Mouse (Mus musculus) layer of hippocampus, adult 18-20 months (tissue): ENCODE results near the gene Usp46. TPM values are rescaled to one million over a fixed set of nuclear protein-coding genes. Genes with fewer than 3 reads are reported as not detected.

Experiments
- DNase-seq, 2 experiments: peaks; one replicate each; pipeline ENCODE4 v3.0.0; 2022; ENCODE audit warnings: low spot score in 2 of 2
- long read RNA-seq: library from polyadenylated mRNA; stranded (forward); transcript quantifications from one replicate; pipeline ENCODE4 v2.0.0, GENCODE M21; 2021
- total RNA-seq, 2 experiments: library from RNA; stranded (reverse); gene quantifications; 2 replicates each; pipeline ENCODE4 v1.2.3; 2021

Gene Usp46
- total RNA-seq = 100 to 1,000 TPM; 139 TPM
- long read RNA-seq, full-length matches to known transcripts = 116 of 132 reads
- long read RNA-seq, partial matches to known transcripts = 3 of 132 reads
- long read RNA-seq, other reads (novel, unspliced or antisense) = 13 of 132 reads

DNA sequence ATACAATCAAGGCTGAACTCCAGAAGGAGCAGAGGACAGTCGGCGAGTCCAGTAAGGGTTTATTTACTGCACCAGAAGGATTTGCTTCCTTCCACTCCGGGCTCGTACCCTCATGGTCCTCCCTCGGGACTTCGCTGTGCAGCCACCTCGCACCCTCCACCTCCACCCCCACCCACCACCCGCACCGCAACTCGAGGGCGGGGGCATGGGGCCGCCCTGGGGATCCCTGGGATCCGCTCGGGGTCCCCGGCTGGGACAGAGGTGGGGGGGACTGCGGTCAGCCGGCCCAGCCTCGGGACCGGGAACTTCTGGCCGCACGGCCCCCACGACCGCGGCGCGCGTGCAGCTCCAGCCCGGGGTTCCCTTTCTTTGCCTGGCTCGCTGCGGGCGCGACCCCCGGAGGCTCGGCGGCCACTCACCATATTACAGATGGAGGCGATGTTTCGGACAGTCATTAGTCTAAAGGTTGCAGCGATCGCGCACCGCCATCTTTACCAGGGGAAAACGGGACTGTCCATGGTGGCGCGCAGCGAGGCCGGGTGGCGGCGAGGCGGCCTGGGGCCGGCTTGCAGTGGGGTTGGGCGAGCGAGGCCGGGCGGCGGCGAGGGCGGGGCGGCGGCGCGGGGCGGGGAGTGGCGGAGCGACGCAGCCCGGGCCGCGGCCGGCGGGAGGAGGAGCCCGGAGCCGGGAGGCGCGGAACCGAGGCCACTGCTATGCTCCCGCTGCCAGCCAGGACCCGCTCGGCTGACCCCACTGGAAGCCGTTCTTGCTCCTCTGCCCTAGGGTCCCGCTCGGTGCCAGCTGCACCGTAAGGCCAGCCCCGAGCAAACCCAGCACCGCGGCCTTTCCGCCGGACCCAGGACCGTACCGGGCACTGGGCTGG lies at the start of gene Usp46:
Gene Usp46, minus strand, starts transcription at position 601 of the 883 bp plus-strand sequence.
- DNase-seq = peak; percentile 68 to 78

DNA sequence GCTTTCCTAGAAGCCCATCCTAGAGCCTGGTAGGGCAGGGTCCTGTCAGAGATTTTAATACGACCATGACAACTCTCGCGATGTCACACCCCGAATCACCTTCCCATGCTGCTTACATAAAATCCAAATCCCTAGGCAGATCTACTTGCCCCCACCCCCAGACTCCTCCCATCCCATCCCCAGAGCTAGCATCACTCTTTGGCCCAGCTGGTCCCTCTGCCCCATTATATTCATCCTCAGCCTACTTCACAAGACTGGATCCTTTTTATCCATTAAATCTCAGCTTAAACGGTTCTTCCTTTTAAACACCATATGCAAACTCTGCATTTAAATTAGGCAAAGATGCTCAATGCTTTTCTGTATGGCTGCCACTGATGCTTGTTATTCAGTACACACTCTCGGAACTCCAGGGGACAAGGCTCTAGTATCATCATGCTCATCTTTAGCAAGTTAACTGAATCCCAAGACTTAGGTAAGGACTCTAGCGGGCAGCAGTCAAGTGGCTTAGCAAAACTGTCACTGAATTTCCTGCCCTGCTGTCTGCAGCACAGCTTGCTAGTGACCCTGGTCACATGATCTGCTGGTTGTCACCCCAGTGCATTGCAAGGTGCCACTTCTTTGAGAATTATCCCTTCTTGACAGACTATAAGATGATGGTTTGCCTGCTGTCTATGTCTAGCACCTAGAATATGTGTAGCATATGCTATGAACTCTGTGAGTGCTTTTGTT lies 45.9 kb upstream of the Usp46 start:
- DNase-seq = peak in 1 of 2 experiments; percentile 39

DNA sequence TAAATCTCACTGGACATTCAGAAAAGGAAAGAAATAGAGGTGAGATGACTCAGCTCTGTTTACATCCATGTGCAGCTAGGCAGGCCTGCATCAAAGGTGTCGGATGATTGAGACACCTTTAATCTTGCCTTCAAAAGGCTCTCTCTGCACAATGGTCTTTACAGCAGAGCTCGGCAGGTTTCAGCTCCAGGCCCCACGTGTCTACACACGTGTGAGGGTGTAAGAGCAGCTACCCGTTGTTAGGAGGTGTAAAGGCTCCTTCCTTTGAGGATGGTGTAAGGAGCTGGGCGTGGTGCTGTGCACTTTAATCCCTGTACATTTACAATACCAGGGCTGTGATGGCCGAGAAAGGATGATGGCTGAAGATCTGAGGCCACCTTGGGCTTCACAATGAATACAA lies 37.2 kb upstream of the Usp46 start:
- no peak for DNase-seq

DNA sequence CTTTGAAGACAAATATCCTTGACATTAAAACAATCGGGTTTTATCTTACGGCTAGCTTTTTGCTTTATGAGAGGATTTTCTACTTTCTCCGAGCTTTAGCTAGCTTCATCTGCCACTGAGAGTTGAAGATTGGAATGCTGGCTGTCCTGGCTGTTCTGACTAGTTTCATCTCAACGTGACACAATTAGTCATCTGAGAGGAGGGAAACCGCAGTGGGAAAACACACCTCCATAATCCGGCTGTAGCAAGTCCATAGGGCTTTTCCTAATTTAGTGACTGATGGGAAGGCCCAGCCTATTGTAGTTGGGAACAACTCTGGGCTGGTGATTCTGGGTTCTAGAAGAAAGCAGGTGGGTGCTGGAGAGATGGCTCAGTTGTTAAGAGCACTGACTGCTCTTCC lies 33.5 kb upstream of the Usp46 start:
- peak in 1 of 2 experiments; percentile 44 for DNase-seq

DNA sequence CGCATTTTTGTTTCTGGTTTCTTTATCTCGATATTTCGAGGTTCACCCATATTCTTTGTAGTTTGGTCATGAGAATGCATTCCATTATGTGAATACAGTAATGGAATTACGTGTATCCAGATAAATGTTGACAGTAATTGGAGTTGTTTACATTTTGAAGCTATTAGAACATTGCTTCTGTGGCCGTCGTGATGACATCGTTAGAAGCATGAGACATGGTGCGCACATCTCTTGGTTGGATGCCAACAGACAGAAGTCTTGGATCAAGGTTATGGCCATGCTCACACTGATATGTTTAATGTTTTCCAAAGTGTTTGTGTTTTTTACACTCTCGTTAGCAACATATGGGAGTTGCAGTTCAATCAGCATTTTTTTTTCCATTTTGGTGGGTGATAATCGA lies 30.8 kb upstream of the Usp46 start:
- no peak for DNase-seq

DNA sequence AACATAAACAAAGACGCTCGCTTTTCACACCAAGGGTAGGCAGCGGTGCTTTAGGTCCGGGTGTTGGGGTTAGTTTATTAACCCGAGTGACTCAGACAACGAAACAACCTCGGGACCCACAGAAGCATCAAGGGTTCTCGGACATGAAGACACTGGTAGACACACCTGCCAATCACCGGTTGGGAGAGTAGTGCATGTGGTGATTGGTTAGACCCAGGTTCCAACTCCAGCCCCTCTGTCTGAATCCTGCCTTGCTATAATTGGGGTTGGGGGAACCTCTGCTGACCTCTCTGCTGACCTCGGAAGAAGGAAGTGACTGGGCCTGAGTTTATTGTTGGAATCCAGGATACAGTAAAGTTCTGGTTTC lies 29.6 kb upstream of the Usp46 start:
- no peak for DNase-seq

DNA sequence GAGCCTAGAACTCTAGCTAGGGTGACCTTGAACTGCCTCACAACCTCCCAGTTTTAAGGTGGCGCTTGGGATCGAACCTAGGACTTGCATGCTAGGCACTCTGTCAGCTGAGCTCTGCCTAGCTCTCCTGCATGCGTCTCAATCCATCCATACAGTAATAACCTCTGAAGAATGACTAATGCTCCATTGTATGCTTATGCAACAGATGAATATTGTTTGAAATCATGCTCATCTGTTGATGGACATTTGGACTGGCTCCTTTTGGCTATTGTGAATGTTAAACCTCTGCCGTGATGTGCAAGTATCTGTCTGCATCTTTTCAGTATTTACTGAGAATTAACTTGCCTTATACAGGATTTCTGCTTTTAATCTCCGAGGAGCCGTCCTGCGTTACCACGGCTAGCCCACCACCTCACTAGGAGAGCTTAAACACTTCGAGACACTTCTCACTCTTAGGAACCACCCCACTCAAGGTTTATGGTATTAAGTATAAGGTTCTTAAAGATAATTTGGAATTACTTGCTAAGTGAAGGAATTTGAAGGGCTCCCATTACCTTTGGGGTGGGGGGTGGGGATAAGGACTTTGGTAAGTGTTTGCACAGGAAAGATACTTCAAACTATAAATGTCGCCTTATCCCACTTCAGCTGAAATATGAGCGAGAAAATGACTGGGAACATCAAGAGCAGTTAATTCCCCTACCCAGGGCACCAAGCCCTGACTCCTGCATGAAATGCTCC lies 29.1 kb upstream of the Usp46 start:
- DNase-seq = no peak

DNA sequence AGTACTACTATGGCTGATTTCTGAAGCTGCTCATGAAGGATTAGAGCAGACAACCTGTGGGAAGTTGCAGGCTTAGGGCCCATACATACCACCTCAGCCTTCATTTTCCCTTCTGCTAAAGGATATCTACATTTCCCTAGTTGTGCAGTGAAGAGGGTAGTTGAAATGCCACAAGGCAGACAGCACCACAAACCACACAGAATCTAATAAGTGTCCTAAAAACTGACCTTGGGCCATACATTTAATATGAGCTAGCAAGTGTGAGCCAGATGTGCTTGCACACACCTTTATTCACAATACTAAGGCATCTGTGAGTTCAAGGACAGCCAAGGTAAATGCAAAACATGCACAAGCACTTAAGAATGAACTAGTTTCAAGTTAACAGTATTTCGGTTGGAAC lies 27.8 kb upstream of the Usp46 start:
- DNase-seq = no peak

DNA sequence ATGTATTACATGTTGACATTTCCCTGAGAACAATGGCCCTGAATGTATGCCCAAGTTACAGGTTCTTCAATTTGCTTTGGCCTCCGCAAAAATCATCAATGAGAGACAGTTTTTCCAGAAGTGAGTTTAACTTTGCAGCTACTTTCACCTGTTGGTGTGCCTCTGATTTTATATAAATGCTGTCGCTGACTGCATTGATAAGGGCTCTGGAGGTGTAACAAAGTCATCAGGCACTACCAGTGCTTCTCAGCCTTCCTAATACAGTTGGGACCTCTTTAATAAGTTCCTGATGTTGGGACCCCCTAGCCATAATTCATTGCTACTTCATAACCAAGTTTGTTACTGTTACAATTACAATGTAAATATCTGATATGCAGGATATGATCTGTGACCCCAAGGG lies 27.4 kb upstream of the Usp46 start:
- DNase-seq = no peak

DNA sequence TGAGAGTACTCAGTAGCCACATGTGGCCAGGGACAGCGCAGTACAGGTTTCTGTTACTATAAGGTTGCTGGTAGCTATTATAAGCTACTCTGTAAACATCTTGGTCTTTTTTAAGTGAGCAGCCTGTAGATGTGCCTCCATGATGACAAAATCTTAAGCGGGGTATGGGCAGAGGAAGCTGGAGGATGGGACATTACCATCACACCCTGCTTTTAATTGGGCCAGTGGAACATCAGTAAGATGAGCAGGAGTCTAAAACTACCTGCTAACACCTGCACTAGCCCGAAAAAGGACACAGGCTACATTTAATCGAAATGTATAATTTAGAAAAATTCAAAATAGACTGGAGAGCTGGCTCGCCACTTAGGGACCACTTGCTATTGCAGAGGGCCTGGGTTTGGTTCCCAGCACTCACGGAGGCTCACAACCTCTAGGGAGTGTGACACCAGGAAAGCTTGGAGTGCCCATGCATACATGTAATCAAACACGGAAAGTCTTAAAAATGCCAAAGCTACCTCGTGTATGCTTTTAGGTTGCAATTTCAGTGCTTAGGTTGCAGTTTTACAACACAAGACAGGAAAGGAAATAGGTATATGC lies 26.7 kb upstream of the Usp46 start:
- no peak for DNase-seq

DNA sequence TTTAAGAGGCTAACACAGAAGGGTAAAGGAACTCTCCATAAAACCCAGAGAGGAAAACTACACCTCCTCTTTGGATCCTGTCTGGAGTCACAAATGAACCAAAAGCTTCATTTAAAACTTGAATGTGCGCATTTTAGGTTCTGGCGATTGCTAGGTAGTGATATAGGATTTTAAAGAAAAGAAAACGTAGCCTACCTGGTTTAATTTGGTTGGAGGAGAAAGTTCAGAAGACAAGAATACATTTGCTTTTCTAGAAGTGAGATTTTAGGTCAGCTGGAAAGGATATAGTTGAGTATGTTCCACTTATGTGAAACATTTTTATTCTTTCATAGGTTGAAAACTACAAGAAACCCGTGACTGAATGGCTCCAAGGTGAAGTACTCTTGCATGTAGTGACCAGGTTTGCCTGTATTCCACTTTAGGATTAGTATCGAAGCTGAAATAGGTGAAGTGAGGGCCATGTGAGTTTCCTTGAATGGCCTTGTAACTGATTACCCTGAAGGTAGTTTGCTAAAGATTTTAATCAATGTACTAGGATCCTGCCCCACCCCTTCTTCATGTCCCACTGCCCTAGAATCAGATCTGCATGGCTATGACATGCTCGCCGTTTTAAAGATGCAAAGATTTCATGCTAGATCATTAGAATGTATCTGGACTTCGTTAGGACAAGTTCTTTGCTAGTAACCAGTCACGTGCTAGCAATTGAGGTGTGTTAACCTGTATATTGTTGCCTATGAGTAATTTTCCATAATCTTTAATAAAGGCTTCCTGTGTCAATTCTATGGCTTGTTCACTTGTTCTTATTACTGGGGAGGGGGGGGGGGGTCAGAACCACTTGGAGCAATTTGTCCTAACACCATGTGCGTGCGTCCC lies 25.6 kb upstream of the Usp46 start:
- DNase-seq = no peak

DNA sequence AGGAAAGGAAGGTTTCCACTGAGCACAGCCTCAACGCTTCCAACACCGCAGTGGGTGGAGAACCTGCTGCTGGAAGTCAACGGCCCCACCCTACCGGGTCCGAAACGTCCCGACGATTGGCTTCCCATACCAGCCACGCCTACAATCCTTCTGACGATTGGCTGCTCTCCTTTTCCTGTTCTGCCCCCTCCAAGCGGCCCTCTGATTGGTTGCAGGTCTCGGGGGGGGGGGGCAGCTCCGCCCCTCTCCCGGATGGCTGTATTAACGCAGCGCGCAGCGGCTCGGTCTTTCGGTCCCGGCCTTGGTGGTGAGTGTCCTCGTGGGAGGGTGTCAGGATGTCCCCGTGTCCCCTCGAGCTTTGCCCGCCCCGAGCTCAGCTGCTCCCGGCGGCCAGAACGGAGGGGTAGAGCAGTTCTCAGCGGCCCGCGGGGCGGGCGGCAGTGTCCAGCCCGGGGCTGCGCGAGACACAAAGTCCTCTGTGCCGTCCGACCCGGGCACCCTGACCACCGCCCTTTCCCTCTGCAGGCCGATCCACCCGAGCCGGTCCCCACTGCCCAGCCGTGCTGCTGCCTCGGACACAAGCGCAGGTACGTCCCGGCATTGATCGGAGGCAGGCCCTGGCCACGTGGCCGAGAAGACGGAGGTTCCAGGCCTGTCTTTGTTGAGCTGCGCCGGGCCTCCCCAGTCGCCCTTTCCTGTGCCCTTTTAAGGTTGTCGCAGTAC lies 24.8 kb upstream of the Usp46 start:
- DNase-seq = peak; percentile 92 to 97

DNA sequence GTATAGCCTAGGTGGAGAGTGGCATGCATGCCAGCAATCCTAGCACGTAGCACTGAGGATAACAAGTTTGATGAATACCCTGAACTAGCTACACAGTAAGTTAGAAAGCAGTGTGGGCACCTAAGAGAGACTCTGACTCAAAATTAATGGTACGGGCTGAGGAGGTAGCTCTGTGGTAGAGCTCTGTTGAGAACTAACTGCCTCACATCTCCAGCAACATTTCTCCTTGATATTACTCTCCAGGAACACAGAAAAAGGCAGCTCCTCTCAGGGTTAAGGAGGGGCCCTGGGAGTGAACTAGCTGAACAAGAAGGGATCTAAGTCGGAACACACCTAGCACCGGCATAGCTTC lies 24.2 kb upstream of the Usp46 start:
- no peak for DNase-seq

DNA sequence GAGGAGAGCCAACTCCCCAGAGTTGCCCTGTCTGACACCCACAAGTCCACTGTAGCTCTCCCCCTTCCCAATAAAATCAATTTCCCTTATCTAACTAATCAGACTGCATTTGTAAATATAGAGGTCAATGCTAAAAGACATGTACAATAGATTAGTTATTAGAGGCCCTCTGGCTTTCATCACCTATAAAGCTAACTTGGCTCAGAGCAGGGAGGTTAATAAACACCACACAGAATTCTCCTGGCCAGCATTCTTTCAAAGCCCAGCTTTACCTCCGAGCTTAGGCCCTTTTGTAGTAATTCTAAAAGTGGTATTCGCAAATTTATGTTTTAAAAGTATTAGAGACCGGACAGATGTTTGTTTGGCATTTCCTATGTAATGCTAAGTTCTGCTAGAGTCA lies 21.4 kb upstream of the Usp46 start:
- no peak for DNase-seq

DNA sequence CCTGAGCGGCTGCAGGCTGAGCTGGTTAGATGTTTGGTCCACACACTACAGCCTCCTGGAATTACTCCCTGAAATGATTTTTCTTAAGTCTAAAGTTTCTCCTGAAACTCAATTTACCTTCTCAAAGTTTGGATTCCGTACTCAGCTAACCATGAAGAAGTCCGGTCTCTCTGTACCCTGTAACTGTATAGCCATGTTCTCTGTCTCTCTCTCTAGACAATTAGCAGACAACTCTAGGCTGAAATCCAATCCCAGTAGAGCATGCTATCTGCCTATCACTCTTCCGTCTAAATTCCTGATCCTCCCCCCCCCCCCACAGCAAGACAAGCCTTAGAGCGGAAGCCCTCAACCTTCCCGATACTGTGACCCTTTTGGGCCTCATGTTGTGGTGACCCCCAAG lies 13.5 kb upstream of the Usp46 start:
- no peak for DNase-seq

DNA sequence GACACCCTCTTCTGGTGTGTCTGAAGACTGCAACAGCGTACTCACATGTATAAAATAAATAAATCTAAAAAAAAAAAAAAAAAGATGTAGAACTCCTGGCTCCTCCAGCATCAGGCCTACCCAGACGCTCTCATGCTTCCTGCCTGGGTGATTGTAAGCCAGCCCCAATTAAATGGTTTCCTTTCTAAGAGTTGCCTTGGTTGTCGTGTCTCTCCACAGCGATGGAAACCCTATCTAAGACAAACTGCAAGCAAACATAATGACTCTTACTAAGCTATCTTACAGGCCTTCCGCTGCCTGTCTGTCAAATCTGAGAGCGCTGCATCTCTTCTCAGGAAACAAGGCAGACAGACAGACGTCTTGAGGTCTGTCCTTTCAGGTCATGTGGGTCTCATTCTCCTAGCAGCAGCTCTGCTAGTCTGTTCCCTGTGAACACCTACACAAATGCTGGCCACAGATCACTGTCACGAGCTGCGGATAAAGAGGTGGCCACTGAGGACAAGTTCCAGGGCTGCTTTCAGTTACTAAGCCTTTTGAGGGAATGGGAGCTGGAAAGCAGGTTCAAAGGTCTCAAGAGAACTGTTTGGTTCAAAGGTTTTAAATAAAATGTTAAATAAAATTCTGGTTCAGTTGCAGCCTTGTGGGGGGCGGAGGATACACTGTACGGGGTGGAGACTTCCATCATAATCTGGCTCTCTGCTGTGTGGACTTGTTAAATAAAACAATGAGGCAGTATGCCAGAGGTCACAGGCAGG lies 10.8 kb upstream of the Usp46 start:
- no peak for DNase-seq

DNA sequence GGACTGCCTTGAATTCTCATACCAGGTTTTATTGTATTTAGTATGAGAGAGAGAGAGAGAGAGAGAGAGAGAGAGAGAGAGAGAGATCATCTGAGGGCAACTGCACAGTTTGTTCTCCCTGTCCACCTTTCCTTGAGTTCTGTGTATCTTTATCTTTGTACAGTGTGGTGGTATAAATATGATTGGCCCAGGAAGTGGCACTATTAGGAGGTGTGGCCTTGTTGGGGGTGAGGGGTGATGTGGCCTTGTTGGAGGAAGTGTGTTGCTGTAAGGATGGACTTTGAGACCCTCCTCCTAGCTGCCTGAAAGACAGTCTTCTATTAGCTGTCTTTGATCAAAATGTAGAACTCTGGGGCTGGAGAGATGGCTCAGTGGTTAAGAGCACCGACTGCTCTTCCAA lies 10.2 kb upstream of the Usp46 start:
- DNase-seq = no peak

DNA sequence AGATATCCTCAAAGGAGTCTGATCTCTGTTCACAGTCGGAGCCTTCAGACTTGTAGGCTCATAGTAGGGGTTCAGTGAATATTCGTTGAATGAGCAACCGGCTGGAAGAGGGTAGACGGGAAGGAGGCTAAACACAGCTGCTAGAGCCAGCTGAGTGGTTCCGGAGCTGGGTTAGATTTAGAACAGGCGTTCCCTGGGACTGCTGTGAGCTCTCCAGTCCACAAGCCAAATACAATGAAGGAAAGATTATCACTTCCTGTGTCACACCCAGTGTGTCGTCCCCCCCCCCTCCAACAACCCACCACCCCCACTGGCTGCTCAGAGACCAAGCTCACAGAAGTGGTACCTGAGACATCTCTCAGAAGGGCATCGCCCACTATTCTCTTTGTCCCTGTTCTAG lies 9.7 kb upstream of the Usp46 start:
- no peak for DNase-seq

DNA sequence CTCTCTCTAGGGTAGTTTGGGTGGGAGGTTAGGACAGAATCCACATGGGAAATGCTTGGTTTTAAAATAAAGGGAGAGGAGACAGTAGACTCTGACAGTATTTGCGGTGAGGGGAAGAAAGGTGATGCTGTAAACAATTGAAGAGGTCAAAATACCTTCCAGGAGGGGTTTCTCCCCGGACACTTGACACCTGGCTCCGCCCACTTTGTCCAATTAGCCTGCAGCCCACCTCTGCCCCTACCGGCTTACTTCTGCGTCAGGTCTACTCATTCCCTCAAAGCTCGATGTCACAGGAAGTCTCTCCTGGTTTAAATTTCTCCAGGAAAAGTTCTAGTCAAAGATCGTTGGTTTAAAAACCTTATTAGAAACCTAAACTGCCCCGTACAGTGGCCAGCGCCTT lies 8.5 kb upstream of the Usp46 start:
- no peak for DNase-seq
